Mouse (Mus musculus) cerebellum, postnatal 4 days (tissue): ENCODE measurements around the gene Mob3c.
A peak's percentile ranks its signal among the peaks of the same experiment; 100 is the strongest.

Source experiments
- DNase-seq, 2 experiments: peaks; one replicate each; pipeline ENCODE4 v3.0.0; 2022; ENCODE audit warnings: low spot score in 2 of 2, mixed read lengths in 1 of 2

The Mob3c gene

GRCm38 (mm10) chr4:115827888-115828571 lies at the start of gene Mob3c:
Gene Mob3c (plus strand): TSS chr4:115828092.
- DNase-seq, result peak; percentile 40 to 59

GRCm38 (mm10) chr4:115780269-115780668 lies 47.6 kb upstream of the Mob3c start:
- no peak for DNase-seq

DNA sequence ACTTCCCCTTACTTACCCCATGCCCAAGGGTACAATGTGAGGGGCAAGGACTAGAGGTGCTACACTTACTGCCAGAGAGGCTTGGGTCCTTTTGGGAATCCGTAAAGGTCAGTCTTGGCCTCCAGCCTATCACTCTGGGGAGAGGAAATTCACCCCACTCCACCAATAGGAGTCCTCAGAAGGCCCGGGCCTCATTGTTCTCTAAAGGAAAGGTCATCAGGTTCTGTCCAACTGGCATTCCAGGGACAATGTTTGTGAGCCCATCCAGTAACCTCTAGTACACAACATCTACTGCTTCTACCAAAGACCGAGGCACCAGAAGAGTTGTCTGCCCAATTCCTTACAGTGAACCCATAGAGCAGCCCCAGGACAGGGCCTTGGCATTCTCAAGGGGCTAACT lies 47.0 kb upstream of the Mob3c start, which contains the start of gene Tex38:
Tex38 (minus strand) TSS at position 101 of the 400 bp plus-strand sequence.
- DNase-seq, result no peak

DNA sequence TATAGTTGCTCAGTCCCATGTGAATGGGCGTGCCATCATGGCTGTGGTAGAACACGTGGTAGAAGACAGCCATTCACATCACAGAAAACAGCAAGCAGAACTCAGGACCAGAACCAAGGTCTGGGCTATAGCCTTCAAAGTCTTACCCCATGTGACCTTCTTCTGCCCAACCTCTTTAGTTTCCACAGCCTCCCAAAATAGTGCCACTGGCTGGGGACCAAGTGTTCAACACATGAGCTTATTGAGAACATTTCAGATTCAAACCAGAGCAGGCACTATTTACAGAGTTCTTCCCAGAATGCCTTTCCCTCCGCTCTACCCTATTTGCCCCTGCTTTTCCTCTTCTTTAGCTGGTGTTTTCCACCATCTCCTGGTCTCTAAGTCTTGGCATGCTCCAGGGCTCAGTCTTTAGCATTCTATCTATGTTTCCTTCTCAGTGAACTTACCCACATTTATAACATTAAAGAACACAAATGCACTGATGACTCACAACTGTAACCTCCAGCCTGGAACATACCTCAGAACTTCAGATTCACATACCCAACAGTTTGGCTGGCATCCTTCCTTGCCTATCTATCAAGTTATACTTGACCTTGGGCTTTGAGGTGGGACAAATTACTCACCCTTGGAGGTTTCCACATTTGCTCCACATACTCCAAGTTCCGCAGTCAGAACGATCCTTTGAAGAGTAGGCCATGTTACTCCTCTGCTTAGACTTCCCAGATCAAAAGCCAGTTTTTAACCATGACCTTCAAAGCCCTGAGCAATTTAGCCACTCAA lies 45.7 kb upstream of the Mob3c start:
- no peak for DNase-seq

DNA sequence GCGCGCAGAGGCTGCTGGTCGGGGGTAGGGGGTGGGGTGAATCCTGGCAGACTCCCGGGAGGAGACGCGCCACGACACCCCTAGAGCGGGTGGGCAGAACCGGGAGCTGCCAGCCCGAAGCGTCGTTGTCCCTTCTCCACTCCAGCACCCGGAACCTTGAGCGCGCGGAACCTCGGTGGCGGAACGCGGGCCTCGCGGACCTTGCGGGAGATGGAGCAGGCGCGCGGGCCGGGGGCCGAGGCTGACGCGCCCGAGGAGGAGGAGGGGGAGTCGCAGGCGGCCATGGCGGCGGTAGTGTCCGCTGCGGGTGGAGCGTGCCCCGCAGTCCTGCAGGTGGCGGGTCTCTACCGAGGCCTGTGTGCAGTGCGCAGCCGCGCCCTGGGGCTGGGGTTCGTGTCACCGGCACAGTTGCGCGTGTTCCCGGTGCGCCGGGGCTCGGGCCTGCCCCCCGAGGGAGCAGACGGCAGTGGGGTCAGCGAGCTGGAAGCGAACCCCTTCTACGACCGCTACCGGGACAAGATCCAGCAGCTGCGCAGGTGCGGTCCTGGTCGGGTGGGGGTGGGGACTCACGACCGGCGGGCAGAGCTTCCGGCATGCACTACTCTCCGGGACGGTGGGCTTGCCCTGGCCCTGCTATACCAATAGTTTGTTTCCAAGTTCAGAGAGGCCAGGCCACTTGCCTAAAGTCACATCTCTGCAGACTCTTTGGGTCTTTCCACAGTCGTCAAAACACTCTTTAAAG lies 43.0 kb upstream of the Mob3c start, which contains the start of gene Atpaf1:
Atpaf1 (plus strand) TSS at position 44 of the 742 bp plus-strand sequence.
- DNase-seq, result peak; percentile 71 to 80

DNA sequence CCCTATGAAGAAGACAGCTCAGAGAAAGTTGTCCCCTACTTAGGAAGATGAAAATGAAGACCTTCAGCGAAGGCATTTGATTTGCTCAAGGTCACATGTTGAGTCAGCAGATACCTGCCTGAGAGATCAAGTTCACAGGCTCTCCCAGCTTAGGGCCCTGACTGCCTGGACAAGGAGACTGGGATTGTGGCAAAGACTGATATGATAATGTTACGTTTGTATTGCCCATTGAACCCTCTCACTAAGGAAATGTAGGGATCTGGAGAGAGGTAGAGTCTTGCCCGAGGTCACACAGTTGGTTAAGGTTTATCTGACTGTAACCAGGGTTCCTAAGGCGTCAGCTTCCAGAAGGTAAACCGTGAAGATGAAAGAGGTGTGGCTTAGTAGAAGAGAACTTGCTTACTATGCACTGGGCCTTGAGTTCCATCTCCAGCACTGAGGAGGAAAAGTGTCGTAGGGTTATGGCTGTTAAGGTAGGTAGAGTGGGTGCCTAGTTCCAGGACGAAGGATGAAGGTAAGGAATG lies 42.3 kb upstream of the Mob3c start:
- DNase-seq, result no peak

DNA sequence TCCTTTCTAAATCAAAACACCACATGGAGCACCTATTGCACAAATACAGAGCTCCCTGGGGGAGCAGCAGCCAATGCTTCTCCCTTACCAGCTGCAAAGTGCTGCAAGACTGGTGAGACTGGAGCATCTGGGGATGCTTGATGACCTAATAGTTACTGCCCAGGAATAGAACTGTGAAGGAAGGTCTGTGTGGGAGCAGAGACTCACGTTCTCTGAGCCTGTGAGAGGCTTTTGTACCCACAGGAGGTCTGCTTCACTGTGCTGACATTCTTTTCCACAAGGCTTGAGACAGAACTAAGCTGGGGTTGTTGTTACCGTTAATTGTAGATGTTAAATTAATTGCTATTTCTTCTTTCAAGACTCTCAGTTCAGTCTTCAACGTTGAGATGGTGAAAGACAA lies 37.0 kb upstream of the Mob3c start:
- no peak for DNase-seq

DNA sequence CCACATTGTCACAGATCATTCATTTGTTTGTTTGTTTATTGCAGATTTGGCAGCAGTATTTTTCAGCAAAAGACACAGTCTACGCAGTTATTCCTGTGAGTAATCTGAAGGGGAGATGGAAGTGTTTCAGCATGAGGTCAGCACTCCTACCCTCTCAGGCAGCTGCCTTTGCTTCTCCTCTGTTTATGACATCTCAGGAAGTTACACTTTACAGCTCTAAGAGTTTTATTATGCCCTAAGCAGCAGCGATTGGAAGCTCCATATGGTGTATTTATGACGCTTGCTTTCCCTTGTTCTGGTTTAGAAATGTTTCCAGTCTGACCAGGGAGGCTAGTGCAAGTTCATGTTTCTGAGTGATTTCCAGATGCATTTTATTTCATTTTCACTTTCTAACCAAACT lies 32.5 kb upstream of the Mob3c start:
- DNase-seq, result no peak

DNA sequence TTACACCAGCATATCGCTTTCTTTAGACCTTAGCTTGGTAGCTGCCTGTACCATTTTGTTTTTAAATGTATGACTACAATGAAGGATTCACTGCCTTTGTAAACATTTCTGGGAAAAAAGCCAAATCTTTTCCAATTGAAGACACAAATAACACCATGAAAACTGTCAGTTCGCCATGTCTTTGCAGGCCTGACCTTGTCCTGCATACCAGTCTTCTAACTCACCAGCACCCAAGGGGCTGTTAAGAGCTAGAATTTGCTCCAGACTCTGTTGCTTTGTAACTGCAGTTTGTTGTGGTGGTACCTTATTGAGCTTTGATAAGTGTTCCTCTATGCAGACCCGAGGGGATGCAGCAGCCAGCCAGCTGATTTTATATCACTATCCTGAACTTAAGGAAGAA lies 27.9 kb upstream of the Mob3c start:
- no peak for DNase-seq

GRCm38 (mm10) chr4:115812326-115812725 lies 15.6 kb upstream of the Mob3c start:
- no peak for DNase-seq

- no peak for DNase-seq
Observed at GRCm38 (mm10) chr4:115815606-115816005, 12.3 kb upstream of the Mob3c start.

GRCm38 (mm10) chr4:115820199-115820598 lies 7.7 kb upstream of the Mob3c start:
- DNase-seq, result no peak

DNA sequence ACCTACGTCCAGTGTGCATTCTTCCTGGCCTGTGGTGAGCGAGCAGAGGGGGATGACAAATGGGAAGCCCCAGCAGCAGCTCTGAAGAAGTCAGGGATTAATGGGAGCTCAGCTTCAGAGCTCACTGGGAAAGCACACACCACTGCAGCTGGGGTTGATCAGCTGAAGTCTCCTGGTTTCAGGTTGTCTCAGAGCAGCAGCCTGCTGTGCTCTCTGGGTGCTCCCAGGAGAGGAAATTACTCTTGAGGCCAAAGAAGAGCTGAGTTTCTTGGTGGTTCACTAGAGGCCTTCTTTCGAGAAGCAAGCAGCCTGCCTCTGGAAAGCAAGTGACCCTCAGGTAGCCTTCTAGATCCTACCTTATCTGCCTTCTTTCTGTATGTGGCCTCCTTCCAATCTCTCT lies 6.9 kb upstream of the Mob3c start:
- no peak for DNase-seq

- DNase-seq, result no peak
Observed at GRCm38 (mm10) chr4:115821431-115821830, 6.5 kb upstream of the Mob3c start.

GRCm38 (mm10) chr4:115821928-115822327 lies 6.0 kb upstream of the Mob3c start:
- no peak for DNase-seq

DNA sequence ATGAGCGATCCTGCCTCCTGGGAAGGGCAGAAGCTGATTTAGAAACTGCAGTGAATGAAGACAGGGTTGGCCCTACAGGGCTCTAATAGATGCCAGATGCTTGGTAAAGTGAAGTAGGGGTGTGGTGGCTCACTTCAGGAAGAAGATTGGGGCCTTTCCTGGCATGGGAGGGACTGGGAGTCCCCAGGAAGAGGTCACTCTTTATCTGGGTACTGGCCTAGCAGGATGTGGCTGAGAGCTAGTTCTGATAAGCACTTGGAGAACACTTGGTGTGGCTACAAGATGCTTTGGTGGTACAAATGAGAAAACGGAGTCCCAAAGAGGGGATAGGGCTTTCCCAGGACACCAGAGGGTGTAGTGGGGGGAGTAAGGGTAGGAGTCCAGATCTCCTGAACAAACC lies 3.7 kb upstream of the Mob3c start:
- DNase-seq, result no peak

GRCm38 (mm10) chr4:115825271-115825670 lies 2.6 kb upstream of the Mob3c start:
- no peak for DNase-seq

- DNase-seq, result no peak
Observed at GRCm38 (mm10) chr4:115827066-115827465, 826 bp upstream of the Mob3c start.

DNA sequence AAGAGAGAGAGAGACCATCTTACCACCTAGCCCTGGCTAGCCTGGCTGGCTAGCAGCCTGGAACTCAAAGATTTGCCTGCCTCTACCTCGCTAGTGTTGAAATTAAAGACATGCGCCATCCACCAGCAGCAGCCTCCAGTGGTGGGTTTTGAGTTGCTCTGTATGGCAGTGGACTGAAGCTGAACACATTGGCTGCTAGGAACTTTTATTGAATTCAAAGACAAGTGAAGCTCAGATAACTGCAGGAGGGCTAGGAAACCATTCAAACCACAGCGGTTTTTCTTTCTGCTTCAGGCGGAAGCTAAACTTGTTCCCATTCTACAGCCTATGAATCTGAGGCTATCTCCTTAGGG lies 381 bp upstream of the Mob3c start:
- DNase-seq, result no peak

DNA sequence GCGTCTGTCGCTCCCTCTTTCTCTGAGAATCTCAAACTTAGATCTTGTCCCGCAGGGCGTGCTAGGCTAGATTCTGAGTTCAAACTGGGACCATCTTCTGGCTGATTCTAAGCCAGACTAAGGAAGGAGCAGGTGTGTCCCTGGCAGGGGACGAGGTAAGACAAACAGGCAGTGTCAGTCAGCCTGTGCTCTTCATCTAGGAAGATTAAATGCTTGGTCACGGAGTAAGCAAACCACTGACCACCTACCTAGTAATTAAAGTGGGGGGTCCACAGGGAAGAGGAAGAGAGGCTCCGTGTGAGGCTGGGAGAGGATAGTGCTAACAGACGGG lies 645 bp downstream of the Mob3c start:
- no peak for DNase-seq

DNA sequence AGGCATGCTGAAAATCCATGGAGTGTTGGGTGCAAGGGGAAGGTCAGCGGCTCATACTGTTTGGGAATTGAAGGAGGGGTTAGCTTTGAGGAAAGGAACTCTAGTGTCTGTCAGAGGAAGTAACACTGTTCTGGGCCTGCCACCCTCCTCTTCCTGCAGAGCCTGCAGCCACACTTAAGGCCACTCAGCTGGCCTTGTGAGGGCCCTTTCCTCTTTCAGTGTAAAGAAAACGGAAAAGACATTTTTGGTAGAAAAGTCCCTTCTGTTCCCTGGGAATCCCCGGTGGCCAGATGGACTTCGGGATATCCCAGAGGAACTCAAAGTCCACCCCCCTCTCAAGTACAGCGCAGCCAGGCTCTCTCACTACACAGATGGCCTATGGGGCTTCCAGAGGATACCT lies 2.6 kb downstream of the Mob3c start:
- no peak for DNase-seq

- DNase-seq, result no peak
Observed at GRCm38 (mm10) chr4:115831221-115831620, 3.3 kb downstream of the Mob3c start.
